Mouse (Mus musculus) inflammation-experienced regulatory T-cells (primary cell): ENCODE results near the gene Klrb1. TPM values are rescaled to one million over a fixed set of nuclear protein-coding genes. Genes with fewer than 3 reads are reported as not detected.

Source experiments
- polyA plus RNA-seq, 2 experiments: library from polyadenylated mRNA; unstranded; fragments of 100-300 nt; shearing (Covaris generic); gene quantifications; one replicate each; pipeline ENCODE4 v1.2.1; 2017

Klrb1 gene
- polyA plus RNA-seq: under 1 TPM; 0.42 to 0.44 TPM

DNA sequence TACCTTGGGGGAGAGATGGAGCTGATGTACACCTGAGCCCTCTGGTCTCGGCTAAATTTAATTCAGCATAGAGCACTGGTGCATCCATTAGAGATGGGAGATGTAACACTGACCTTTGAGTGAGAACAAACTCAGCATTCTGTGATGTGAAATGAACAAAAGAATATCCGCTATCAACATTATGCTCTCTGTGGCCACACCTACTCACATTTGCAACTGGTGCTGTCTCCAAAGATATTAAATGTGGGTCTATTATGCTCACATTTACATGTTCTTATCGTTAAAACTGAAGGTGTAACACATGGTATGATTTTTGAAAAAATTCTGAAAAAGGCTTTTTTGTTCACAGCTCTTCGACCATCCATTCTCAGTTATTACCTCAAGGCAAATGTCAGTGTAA, at the start of gene Klrb1:
Gene Klrb1, minus strand, starts transcription at position 101 of the 400 bp plus-strand sequence.

GRCm38 (mm10) chr6:128662206-128662605, 60.7 kb downstream of the Klrb1 start, which contains the start of gene Clec2h:
TSS of gene Clec2h (plus strand) at chr6:128662385.

Other genes starting within 250 kb of the Klrb1 start
- gene Pzp, start 196.3 kb downstream of the Klrb1 start, polyA plus RNA-seq: under 1 TPM; 0.37 to 0.70 TPM
- 1 to 10 TPM in 1 of 2 experiments, under 1 TPM in 1; 0.39 to 2.5 TPM for gene A2ml1, start 141.5 kb downstream of the Klrb1 start, polyA plus RNA-seq
- gene Klrb1a, start 99.5 kb downstream of the Klrb1 start, polyA plus RNA-seq: under 1 TPM in 1 of 2 experiments, not detected in 1; 0.49 TPM
- under 1 TPM in 1 of 2 experiments, not detected in 1; 0.49 TPM for gene Clec2h, start 60.7 kb downstream of the Klrb1 start, polyA plus RNA-seq
- gene Klrb1c, start 66.2 kb upstream of the Klrb1 start, polyA plus RNA-seq: 1 to 10 TPM; 2.3 to 4.6 TPM
- gene Gm44511, start 103.3 kb upstream of the Klrb1 start, polyA plus RNA-seq: not detected
- gene Klrb1b, start 103.3 kb upstream of the Klrb1 start, polyA plus RNA-seq: under 1 TPM; 0.67 to 0.70 TPM
- gene Clec2i, start 164.5 kb upstream of the Klrb1 start, polyA plus RNA-seq: 100 to 1,000 TPM in 1 of 2 experiments, 10 to 100 TPM in 1; 51.3 to 106 TPM
- 1 to 10 TPM; 1.8 to 3.1 TPM for gene BC035044, start 168.1 kb upstream of the Klrb1 start, polyA plus RNA-seq
- 1 to 10 TPM in 1 of 2 experiments, under 1 TPM in 1; 0.60 to 1.7 TPM for gene Clec2g, start 211.3 kb upstream of the Klrb1 start, polyA plus RNA-seq